Mouse (Mus musculus): ENCODE data around the gene Speer4f1.
"Not testable (repeated sequence)": the region's sequence is repeated elsewhere in the genome, so short reads cannot be mapped to it uniquely, and the experiment has no call there.

The Speer4f1 gene

DNA sequence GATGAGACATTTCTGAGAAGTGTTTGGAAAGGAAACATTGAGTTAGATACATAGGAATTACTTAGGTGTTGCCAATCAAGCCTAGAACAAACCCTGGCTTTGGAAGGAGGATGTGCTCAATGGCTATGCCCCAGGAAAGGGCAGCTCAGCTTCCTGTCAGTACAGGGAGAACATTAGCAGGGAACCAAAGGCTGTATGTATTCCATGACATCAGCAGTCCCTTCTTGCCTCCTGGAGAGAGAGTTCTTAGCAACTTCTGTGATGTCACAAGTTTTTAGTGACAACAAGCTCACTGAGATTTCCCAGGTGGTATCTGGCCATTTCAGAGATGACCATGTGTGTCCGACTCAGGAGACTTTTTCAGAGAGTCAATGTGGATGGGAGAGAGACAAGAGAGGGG, at the start of gene Speer4f1:
Gene Speer4f1 (plus strand): TSS at position 301 of the 400 bp plus-strand sequence.
- not testable (repeated sequence) for DNase-seq (ENCODE audit: extremely low read depth, low read depth, low spot score)

DNA sequence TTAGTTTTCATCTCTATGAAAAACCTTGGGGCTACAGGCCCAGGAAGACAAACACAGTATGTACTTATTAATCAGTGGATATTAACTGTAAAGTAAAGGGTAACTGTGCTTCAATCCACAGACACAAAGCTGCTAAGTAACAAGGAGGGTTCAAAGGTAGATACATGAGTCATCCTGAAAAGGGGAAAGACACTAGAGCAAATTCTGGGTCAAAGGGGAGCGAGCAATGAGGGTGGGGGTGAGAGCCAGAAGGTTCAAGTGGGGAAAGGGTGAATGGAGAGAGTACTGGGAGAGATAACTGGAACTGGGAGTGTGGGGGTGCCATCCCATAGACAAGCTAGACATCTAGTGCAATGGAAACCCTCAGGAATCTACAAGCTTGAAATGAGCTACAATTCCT, 49.0 kb upstream of the Speer4f1 start:
- DNase-seq (ENCODE audit: extremely low read depth, low read depth, low spot score), result no peak

DNA sequence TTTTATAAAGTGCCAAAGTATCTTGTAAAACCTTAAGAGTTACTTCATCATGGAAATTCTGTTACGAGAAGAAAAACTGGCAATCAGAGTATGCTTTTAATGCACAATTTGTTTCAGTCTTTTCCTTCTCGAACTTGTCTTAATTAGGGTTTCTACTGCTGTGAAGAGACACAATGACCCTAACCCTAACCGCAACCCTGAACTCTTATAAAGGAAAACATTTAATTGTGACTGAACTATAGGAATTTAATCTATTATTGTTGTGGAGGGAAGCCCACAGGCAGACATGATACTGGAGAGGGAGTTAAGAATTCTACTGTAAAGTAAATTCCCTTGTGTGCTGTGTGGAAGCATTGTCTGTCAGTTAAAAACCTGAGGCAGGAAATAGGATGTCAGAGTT, 41.2 kb upstream of the Speer4f1 start:
- no peak for DNase-seq (ENCODE audit: extremely low read depth, low read depth, low spot score)

DNA sequence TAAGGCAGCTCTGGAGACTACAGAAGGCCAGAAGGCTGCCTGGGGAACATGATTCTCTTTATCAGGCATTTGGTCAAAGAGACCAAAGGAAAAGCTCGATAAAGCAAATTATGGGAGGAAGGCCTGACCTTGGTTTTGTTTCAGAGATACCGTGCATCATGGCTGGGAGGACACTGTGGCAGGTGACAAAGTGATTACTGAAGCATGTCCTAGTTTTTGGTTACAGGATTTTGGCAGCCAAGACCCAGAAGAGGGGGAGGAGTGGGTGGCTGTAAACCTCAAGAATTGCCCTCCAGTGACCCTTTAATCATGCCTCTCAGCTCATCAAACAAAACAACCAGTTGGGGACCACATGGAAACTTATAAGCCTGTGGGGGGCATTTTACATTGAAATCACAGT, 39.7 kb upstream of the Speer4f1 start:
- DNase-seq (ENCODE audit: extremely low read depth, low read depth, low spot score), result no peak

DNA sequence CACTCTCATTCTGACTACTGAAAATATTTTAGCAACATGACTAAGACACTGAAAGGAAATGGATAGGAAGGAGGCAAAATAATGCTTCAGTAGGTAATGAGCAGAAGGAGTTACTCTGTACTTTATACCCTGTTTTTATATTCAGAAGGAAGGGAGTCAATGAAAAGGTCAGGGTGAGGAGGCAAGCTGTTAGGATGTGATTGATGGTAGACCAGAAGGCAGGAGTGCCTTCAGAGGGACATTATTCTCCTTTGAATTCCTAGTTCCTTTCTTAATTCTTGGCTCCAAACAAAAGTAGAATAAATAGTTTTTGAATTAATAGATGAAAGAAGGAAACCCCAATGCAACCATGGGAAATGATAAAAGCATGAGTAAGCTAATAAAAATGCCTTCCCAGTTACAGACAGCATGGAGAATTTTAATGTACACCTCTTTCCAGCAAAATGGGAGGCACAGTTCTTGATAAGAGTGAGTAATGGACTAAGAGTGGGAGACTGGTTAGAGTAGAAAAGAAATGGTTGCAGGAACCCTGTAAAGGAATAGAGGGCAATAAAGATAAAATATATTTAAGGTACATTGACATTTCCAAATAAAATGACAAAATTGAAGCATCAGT, 36.3 kb upstream of the Speer4f1 start:
- DNase-seq (ENCODE audit: extremely low read depth, low read depth, low spot score), result no peak

GRCm38 (mm10) chr5:17454059-17454458, 21.8 kb upstream of the Speer4f1 start:
- DNase-seq (ENCODE audit: extremely low read depth, low read depth, low spot score), result no peak

- DNase-seq (ENCODE audit: extremely low read depth, low read depth, low spot score), result no peak
Measured at GRCm38 (mm10) chr5:17454952-17455586, 20.8 kb upstream of the Speer4f1 start.

DNA sequence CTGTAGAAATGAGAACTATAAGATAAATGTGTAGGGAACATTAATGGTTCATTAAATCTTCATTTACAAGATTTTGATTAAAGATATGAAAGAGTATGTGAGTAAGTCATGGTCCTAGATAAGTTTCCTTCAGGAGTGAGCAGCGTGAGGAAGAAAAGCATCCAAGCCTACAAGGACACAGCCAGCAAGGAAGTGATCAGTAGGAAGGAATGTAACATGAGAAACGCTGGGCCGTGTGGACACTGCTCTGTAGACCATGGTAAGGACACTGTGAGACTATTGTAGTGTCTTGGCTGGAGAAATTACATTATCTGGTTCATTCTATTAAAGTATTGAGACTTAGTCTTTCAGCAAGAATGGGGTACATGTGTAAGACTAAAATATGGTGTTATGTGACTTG, 19.2 kb upstream of the Speer4f1 start:
- DNase-seq (ENCODE audit: extremely low read depth, low read depth, low spot score), result no peak

GRCm38 (mm10) chr5:17468120-17468519, 7.8 kb upstream of the Speer4f1 start:
- not testable (repeated sequence) for DNase-seq (ENCODE audit: extremely low read depth, low read depth, low spot score)

DNA sequence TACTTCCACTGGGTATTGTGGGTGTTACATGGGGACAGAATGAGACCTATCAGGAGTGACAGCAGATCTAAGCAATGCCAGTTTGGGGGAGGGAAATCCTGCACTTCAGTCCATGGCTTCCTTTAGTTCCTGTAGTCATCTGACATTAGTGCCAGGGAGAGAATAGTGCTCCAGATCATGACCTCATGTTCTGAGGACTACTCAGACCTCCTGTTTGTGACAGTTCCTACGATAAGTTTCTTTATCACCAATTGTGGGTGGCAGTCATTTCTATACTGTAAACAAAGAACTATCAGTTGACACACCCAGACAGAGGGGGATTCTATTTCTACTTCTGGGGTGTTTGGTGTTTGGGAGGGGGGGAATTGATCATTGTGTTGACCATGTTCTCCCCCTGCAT, 578 bp downstream of the Speer4f1 start:
- DNase-seq (ENCODE audit: extremely low read depth, low read depth, low spot score), result no peak

- no peak for DNase-seq (ENCODE audit: extremely low read depth, low read depth, low spot score)
Measured at GRCm38 (mm10) chr5:17489894-17490293, 14.0 kb downstream of the Speer4f1 start.

GRCm38 (mm10) chr5:17495616-17496015, 19.7 kb downstream of the Speer4f1 start:
- DNase-seq (ENCODE audit: extremely low read depth, low read depth, low spot score), result no peak

DNA sequence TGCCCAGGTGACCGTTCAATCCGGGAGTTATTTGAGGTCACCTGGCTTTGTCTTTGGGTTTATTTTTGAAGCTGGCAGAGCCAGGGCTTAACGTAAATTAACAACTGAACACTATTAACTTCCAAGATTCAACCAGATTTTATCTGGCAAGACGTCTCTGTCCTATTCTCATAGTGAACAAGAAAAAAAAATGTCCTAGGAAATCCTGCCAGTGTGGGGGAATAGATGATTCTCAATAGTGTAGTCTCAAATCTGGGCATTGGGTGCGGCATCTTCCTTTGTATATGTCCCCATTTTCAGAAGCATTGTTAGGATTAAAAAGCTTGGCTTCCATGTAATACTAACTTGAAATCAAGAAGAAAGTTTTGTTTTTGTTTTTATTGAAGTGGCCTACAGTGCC, 20.8 kb downstream of the Speer4f1 start:
- DNase-seq (ENCODE audit: extremely low read depth, low read depth, low spot score), result no peak

DNA sequence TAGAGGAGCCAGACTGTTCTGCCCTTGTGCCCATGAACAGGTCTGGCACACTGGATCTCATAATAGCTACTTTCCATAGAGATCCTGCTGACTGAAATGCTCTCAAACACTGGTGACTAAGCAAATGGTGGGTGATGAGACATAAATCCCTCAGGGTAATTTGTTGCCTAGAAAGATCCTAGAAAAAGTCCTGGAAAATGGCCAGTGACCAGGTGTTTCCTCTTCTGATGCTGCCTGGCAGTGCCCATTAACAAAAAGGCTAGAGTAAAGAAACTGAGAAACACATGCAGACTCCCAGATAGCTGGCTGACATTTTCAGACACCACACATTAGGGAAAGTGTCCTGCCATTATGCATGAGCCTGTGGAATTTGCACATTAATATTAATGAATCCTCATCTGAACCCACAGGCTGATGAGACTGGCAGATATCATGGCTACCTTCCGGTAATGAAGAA, 24.0 kb downstream of the Speer4f1 start:
- DNase-seq (ENCODE audit: extremely low read depth, low read depth, low spot score), result no peak

DNA sequence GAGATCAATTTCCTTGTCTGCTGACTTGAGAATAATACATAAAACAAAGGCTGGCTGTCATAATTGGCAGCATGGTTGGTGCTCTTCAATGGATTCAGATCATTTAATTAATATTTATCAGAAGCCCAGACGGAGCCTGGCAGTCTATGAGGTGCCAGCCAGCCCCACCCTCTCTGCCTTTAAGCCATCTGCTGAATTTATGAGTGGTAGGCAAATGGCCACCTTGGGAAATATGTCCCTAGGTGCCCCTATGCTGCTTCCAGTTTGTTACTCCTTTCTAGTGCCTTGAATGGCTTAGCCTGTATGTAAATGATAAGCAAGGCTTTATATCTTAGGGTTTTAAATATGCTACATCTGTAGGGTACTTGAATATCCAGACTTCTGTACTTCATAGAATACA, 25.0 kb downstream of the Speer4f1 start:
- no peak for DNase-seq (ENCODE audit: extremely low read depth, low read depth, low spot score)

GRCm38 (mm10) chr5:17505540-17505939, 29.6 kb downstream of the Speer4f1 start:
- peak; percentile 83 for DNase-seq (ENCODE audit: extremely low read depth, low read depth, low spot score)

- no peak for DNase-seq (ENCODE audit: extremely low read depth, low read depth, low spot score)
Measured at GRCm38 (mm10) chr5:17508038-17508437, 32.1 kb downstream of the Speer4f1 start.

All from fat pad, adult 2 months (tissue).